Mouse (Mus musculus) neutrophil, adult 65 days (primary cell): ENCODE measurements around the gene Gca. TPM values are rescaled to one million over a fixed set of nuclear protein-coding genes. Genes with fewer than 3 reads are reported as not detected.

ENCODE experiments used
- total RNA-seq: library from RNA; stranded (reverse); gene quantifications from 2 replicates; pipeline ENCODE4 v1.2.4, GENCODE M21; 2023

The Gca gene
- 111 and 133 TPM in 2 replicates for total RNA-seq

DNA sequence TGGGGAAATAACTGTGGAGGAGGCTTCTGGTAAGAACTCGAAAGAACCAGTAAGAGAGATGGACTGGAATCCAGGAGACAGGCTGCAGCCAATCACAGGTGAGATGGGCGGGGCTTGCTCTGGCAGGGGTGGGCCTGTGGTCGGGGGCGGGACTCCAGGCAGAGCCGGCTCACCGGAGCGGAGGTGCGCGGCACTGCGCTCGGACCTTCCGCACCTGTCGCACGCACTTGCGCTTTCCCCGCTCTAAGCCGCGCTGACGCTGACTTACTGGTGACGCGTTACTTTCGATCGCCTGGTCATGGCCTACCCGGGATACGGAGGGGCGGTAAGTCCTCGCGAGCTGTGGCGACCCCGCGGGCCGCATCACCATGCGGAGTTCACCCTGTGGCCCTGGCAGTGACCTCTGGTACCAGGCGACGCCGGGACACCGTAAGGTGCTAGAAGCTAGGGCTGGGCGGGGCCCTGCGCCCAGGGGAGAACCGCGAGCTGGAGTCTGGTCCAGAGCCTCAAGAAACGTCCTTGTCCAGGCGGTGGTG, at the start of gene Gca:
TSS of gene Gca (plus strand) at position 151 of the 536 bp plus-strand sequence.

GRCm38 (mm10) chr2:62646014-62646645, 18.0 kb upstream of the Gca start, which contains the start of gene Ifih1:
TSS of gene Ifih1 (minus strand) at chr2:62646255.

Other genes starting within 250 kb of the Gca start
- gene Gcg, start 180.6 kb upstream of the Gca start, total RNA-seq, result not detected in 2 replicates
- gene Fap, start 90.2 kb upstream of the Gca start, total RNA-seq, result 1.0 and 2.3 TPM in 2 replicates
- gene Ifih1, start 18.0 kb upstream of the Gca start, total RNA-seq, result 17.9 and 20.5 TPM in 2 replicates